Mouse (Mus musculus) liver (tissue): ENCODE measurements around the gene Gm379.

Experiments used
- DNase-seq: peaks from one replicate; pipeline ENCODE4 v3.0.0-alpha.2; 2020; ENCODE audit warnings: mixed read lengths

The Gm379 gene

GRCm38 (mm10) chrX:108664885-108665284 is at the start of gene Gm379:
Gene Gm379, minus strand, starts transcription at chrX:108664891.
- no peak for DNase-seq

GRCm38 (mm10) chrX:108704312-108704711 is 39.6 kb upstream of the Gm379 start:
- DNase-seq = no peak

GRCm38 (mm10) chrX:108668868-108669267 is 4.2 kb upstream of the Gm379 start:
- no peak for DNase-seq

- no peak for DNase-seq
These were observed 42.7 kb downstream of the Gm379 start for GRCm38 (mm10) chrX:108621991-108622390.

- DNase-seq = no peak
These were observed 43.8 kb downstream of the Gm379 start for GRCm38 (mm10) chrX:108620886-108621285.
